Mouse (Mus musculus): ENCODE measurements around the gene Gadd45g.

The Gadd45g gene

DNA sequence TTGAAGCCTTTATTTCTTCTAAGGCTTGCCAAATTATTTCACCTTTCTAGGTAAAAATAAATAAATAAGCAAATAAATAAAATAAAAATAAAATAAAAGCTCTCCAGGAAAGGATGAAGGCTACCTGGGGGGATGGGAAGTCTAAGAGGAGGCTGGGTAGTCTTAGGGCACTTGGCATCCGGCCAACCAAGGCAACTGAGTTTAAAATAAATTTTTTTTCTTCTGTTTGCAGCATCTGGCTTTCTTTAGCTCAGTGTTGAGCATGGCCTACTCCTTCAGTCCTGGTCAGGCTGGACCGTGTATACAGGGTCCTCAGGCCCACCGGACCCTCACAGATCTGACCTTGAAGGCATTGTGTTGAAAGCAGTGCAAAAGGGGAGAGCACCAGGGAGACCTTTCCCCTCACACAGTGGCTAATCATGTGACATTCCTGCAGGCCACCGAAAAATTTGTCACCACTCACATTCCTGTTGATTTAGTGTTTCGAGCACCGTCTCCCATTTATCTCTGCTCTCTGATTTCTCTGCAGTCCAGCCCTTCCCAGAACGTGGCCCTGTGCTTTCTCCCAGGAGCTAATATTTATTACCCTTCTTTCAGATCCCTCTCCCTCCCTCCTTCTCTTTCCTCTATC lies 6.2 kb downstream of the Gadd45g start:
- DNase-seq (ENCODE audit: low read depth, low spot score) = no peak

GRCm38 (mm10) chr13:51853301-51854243 lies 7.1 kb downstream of the Gadd45g start:
- no peak for DNase-seq (ENCODE audit: low read depth, low spot score)

- no peak for DNase-seq (ENCODE audit: low read depth, low spot score)
Observed at GRCm38 (mm10) chr13:51855584-51855983, 9.1 kb downstream of the Gadd45g start.

GRCm38 (mm10) chr13:51857156-51857555 lies 10.7 kb downstream of the Gadd45g start:
- DNase-seq (ENCODE audit: low read depth, low spot score) = no peak

- DNase-seq (ENCODE audit: low read depth, low spot score) = no peak
Observed at GRCm38 (mm10) chr13:51858475-51858874, 12.0 kb downstream of the Gadd45g start.

DNA sequence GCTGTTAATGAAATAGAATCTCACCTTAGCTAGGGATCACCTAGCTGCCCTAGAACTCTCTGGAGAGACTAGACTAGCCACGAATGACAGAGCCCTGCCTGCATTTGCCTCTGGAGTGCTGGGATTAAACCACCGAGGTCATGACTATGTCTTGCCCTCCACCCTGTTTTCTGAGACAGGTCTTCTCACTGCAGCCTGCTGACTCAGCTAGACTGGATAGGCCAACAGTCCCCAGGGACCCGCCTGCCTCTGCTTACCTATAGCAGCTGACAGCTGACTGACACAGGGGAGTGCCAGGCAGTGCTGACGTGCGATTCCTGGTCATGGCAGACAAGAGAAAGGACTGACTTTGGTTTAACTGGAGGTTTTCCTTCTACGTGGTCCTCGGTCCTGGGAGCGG lies 12.7 kb downstream of the Gadd45g start:
- no peak for DNase-seq (ENCODE audit: low read depth, low spot score)

DNA sequence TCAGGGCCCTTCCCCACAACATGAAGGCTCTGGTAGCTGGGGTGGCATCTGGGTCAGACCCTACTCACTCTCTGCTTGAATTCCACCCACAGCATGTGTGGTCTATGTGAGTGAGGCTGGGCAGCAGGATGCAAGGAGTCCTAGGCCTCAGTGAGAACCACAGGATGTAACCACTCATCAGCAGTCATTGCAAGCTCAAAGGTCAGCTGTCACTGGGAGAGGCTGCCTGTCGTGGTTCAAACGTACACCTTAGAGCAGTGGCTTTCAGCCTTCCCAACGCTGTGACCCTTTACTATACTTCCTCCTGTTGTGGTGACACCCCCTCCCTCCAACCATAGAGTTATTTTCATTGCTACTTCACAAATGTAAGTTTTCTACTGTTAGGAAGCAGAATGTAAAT lies 13.3 kb downstream of the Gadd45g start:
- DNase-seq (ENCODE audit: low read depth, low spot score) = no peak

- no peak for DNase-seq (ENCODE audit: low read depth, low spot score)
Observed at GRCm38 (mm10) chr13:51862750-51863149, 16.3 kb downstream of the Gadd45g start.

DNA sequence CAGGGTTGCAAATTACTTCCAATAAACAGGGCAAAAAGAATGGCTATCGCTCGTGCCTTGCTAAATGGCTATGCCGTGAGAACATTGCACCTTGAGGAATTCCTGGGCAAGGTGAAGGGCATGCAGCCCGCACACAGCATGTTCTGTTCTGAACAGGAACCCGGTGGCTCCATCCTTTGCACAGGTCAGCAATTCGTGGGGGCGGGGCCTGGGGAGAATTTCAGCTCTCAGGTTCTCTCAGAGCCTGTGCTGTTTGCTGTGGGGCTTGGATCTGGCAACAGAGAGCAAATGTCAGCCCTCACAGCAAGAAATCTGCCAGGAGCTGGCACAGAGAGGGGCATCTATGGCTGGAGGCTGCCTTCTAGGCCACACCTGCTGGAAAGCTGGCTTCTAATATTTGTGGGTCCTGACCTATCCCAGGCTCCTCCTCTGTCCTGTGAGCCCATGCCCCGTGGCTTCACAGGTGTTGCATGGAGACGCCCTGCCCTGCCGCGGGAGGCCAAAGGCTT lies 19.7 kb downstream of the Gadd45g start:
- DNase-seq (ENCODE audit: low read depth, low spot score) = no peak

- no peak for DNase-seq (ENCODE audit: low read depth, low spot score)
Observed at GRCm38 (mm10) chr13:51868491-51869128, 22.1 kb downstream of the Gadd45g start.

- no peak for DNase-seq (ENCODE audit: low read depth, low spot score)
Observed at GRCm38 (mm10) chr13:51869129-51869491, 22.6 kb downstream of the Gadd45g start.

- no peak for DNase-seq (ENCODE audit: low read depth, low spot score)
Observed at GRCm38 (mm10) chr13:51871148-51871547, 24.7 kb downstream of the Gadd45g start.

- no peak for DNase-seq (ENCODE audit: low read depth, low spot score)
Observed at GRCm38 (mm10) chr13:51872252-51872962, 25.9 kb downstream of the Gadd45g start.

- no peak for DNase-seq (ENCODE audit: low read depth, low spot score)
Observed at GRCm38 (mm10) chr13:51872963-51873514, 26.6 kb downstream of the Gadd45g start.

DNA sequence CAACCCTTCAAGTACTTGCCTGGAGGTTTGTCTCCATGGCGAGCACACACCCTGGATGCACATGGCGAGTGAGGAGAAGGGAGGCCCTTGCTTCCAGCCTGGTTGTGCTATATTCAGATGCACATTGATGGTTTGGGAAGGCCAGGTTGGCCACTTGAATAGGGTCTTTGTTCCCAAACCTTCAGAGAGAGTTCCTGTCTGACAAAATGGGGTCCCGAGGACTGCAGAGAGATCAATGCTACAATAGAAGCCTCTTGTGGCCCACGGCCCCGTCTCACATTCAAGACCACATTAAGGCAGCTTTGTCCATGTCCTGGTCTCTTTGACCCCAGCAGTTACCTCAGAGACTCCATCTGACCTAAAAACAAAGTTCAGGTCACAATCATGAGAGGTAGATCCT lies 27.3 kb downstream of the Gadd45g start:
- no peak for DNase-seq (ENCODE audit: low read depth, low spot score)

DNA sequence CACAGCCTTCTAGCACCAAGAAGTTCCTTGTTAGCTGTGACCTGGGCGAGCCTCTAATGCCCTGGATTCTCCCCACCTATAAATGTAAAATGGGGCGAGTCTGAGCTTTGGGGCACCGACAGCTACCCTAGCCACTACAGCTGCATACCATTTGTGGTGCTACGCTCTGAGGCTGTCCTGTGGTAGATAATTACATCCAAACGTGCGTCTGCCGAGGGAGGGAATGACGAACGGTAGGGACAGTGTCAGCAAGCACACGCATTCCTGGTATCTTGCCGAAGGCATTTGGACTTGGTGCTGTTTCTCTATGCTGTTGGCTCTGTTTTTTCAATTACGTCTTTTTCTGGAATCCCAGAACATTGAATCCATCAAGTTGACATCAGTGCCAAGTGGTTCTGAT lies 29.7 kb downstream of the Gadd45g start:
- no peak for DNase-seq (ENCODE audit: low read depth, low spot score)

DNA sequence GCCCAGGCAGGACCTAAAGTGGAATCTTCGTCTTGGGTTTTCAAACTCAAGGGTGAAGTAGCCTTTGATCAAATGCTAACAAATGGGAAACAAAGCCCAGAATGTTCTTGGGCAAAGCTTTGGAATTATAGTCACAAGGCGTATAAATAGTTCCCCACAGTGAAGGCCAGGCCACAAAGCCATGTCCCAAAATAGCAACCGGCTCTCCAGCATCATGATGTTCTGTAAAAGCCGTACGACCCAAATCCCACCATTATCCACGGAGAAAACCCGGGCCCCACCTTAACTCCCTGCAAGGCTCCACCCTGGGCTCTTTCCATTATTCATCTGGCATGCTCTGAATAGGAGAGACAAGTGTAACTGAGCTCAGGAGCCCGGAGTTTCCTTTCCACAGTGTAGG lies 32.3 kb downstream of the Gadd45g start:
- DNase-seq (ENCODE audit: low read depth, low spot score) = no peak

GRCm38 (mm10) chr13:51879571-51879970 lies 33.1 kb downstream of the Gadd45g start:
- no peak for DNase-seq (ENCODE audit: low read depth, low spot score)

- DNase-seq (ENCODE audit: low read depth, low spot score) = no peak
Observed at GRCm38 (mm10) chr13:51880019-51880418, 33.5 kb downstream of the Gadd45g start.

DNA sequence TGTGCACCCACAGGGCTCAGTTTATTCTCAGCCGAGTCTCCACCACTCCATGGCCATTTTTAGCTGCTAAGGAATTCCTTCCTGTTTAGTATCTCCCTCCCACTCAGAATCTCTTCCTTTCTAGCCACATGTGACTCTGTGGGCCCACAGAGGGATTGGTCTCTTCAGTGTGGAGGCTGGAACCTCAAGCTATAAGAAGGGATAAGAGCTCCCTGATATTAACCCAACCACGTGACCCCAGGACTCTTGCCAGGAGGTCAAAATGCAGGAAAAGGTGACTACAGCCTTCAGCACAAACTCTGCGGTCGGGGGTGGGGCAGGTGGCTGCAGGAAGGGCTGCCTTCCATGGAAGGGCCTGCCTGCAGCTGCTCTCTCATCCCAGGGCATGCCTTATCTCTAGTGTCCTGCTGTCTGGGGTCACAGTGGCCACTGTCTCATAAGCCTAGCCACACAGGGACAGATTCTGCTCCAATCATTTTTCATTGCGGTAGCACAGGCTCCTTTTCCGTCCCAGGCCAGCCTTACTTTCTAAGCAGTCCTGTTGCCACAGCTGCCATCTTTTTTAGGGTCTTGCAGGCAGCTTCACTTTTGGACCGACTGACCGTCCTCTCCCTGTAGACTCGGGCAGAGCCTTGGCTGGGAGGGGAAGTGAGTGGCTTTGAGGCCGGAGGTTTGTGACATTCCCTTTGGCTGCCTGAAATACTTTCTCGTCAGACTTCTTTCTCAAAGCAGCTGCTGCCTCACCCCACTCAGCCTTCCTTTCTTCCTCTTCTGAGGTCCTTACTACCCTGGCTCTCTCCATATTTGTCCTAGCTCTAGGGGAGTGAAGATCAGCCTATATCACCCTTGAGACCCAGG lies 35.0 kb downstream of the Gadd45g start:
- no peak for DNase-seq (ENCODE audit: low read depth, low spot score)

Measured in telencephalon, adult 2 months (tissue).